Mouse (Mus musculus) hematopoietic multipotent progenitor cell, adult 10-12 weeks (in vitro differentiated cells): ENCODE results near the gene Spag5. TPM values are rescaled to one million over a fixed set of nuclear protein-coding genes. Genes with fewer than 3 reads are reported as not detected.

Source experiments
- polyA plus RNA-seq: library from polyadenylated mRNA; stranded (reverse); fragments of >175 nt; gene quantifications from 2 replicates; pipeline ENCODE4 v1.2.3, GENCODE M21; 2012; ENCODE audit warnings: low replicate concordance

The Spag5 gene
- 2.1 and 18.1 TPM in 2 replicates for polyA plus RNA-seq

GRCm38 (mm10) chr11:78301357-78302084, at the start of gene Spag5:
Gene Spag5 (plus strand): TSS chr11:78301529.

GRCm38 (mm10) chr11:78261380-78262352, 39.7 kb upstream of the Spag5 start, which contains the start of gene 2610507B11Rik:
Gene 2610507B11Rik (plus strand): TSS chr11:78261752.

GRCm38 (mm10) chr11:78290654-78291053, 10.7 kb upstream of the Spag5 start, which contains the start of gene BC030499:
Gene BC030499 (plus strand): TSS chr11:78290841.

GRCm38 (mm10) chr11:78322860-78323259, 21.5 kb downstream of the Spag5 start, which contains the start of gene Aldoc:
Gene Aldoc (plus strand): TSS chr11:78322968.

GRCm38 (mm10) chr11:78327634-78328511, 26.5 kb downstream of the Spag5 start, which contains the start of gene Pigs:
Gene Pigs (plus strand): TSS chr11:78328415.

GRCm38 (mm10) chr11:78343381-78344327, 42.3 kb downstream of the Spag5 start, which contains the start of gene Unc119:
Gene Unc119 (plus strand): TSS chr11:78343482.

Other genes with a start within 250 kb of the Spag5 start
- 4.2 and 6.0 TPM in 2 replicates for gene Eral1, start 221.1 kb upstream of the Spag5 start, polyA plus RNA-seq
- 34.4 and 71.5 TPM in 2 replicates for gene Fam222b, start 206.9 kb upstream of the Spag5 start, polyA plus RNA-seq
- gene Traf4, start 135.9 kb upstream of the Spag5 start, polyA plus RNA-seq = 21.7 and 48.0 TPM in 2 replicates
- 10.0 and 12.8 TPM in 2 replicates for gene Nek8, start 124.9 kb upstream of the Spag5 start, polyA plus RNA-seq
- gene Tlcd1, start 124.8 kb upstream of the Spag5 start, polyA plus RNA-seq = 27.8 and 37.9 TPM in 2 replicates
- gene Rpl23a, start 117.9 kb upstream of the Spag5 start, polyA plus RNA-seq = 197 and 2,234 TPM in 2 replicates
- gene Rab34, start 113.1 kb upstream of the Spag5 start, polyA plus RNA-seq = 7.2 and 11.3 TPM in 2 replicates
- 0.20 TPM in 1 of 2 replicates, not detected in the other for gene Proca1, start 108.1 kb upstream of the Spag5 start, polyA plus RNA-seq
- gene Sdf2, start 55.8 kb upstream of the Spag5 start, polyA plus RNA-seq = 7.2 and 15.6 TPM in 2 replicates
- gene Supt6, start 55.5 kb upstream of the Spag5 start, polyA plus RNA-seq = 68.1 and 97.6 TPM in 2 replicates
- 23.0 and 73.1 TPM in 2 replicates for gene 2610507B11Rik, start 39.8 kb upstream of the Spag5 start, polyA plus RNA-seq
- gene BC030499, start 10.7 kb upstream of the Spag5 start, polyA plus RNA-seq = not detected in 2 replicates
- gene Aldoc, start 21.4 kb downstream of the Spag5 start, polyA plus RNA-seq = 0.53 and 3.2 TPM in 2 replicates
- 39.9 and 105 TPM in 2 replicates for gene Pigs, start 26.9 kb downstream of the Spag5 start, polyA plus RNA-seq
- gene Unc119, start 42.0 kb downstream of the Spag5 start, polyA plus RNA-seq = 58.3 and 116 TPM in 2 replicates
- not detected in 2 replicates for gene Foxn1, start 85.0 kb downstream of the Spag5 start, polyA plus RNA-seq
- gene Slc13a2, start 120.7 kb downstream of the Spag5 start, polyA plus RNA-seq = 0.12 TPM in 1 of 2 replicates, not detected in the other
- 1.1 and 1.9 TPM in 2 replicates for gene Slc46a1, start 164.2 kb downstream of the Spag5 start, polyA plus RNA-seq
- 0.72 and 1.3 TPM in 2 replicates for gene Sarm1, start 196.2 kb downstream of the Spag5 start, polyA plus RNA-seq
- gene Vtn, start 197.6 kb downstream of the Spag5 start, polyA plus RNA-seq = not detected in 2 replicates
- gene Sebox, start 201.9 kb downstream of the Spag5 start, polyA plus RNA-seq = not detected in 2 replicates
- gene Tmem199, start 210.6 kb downstream of the Spag5 start, polyA plus RNA-seq = 12.6 and 34.2 TPM in 2 replicates
- gene Poldip2, start 210.7 kb downstream of the Spag5 start, polyA plus RNA-seq = 19.9 and 24.5 TPM in 2 replicates
- gene Tnfaip1, start 234.8 kb downstream of the Spag5 start, polyA plus RNA-seq = 7.6 and 11.1 TPM in 2 replicates
- gene Ift20, start 234.8 kb downstream of the Spag5 start, polyA plus RNA-seq = 16.0 and 48.5 TPM in 2 replicates
- gene Tmem97, start 249.2 kb downstream of the Spag5 start, polyA plus RNA-seq = 3.9 and 6.0 TPM in 2 replicates